Mouse (Mus musculus) activated CD4-positive, CD25-positive, alpha-beta regulatory T cell (primary cell): ENCODE results near the gene Camk1. TPM values are rescaled to one million over a fixed set of nuclear protein-coding genes. Genes with fewer than 3 reads are reported as not detected.

Experiments used
- polyA plus RNA-seq, 2 experiments: library from polyadenylated mRNA; unstranded; fragments of 100-300 nt; shearing (Covaris generic); gene quantifications; one replicate each; pipeline ENCODE4 v1.2.1; 2017

Gene Camk1
- polyA plus RNA-seq = 1 to 10 TPM; 2.5 to 3.8 TPM

GRCm38 (mm10) chr6:113343177-113344092 lies at the start of gene Camk1:
TSS of gene Camk1 (minus strand) at chr6:113343984.

GRCm38 (mm10) chr6:113388960-113389359 lies 45.2 kb upstream of the Camk1 start, which contains the start of gene Ttll3:
TSS of gene Ttll3 (plus strand) at chr6:113389260.

GRCm38 (mm10) chr6:113377496-113378385 lies 34.0 kb upstream of the Camk1 start, which contains the start of the genes Tada3 and Arpc4:
TSS of gene Tada3 (minus strand) at chr6:113377883.
TSS of gene Arpc4 (plus strand) at chr6:113378115.

GRCm38 (mm10) chr6:113326533-113327315 lies 17.1 kb downstream of the Camk1 start, which contains the start of gene Ogg1:
TSS of gene Ogg1 (plus strand) at chr6:113326972.

GRCm38 (mm10) chr6:113306986-113307349 lies 36.8 kb downstream of the Camk1 start, which contains the start of gene Brpf1:
TSS of gene Brpf1 (plus strand) at chr6:113307137.

Other genes with a start within 250 kb of the Camk1 start
- under 1 TPM; 0.41 to 0.58 TPM for gene Lhfpl4, start 148.6 kb downstream of the Camk1 start, polyA plus RNA-seq
- 10 to 100 TPM; 29.7 to 54.1 TPM for gene Mtmr14, start 106.1 kb downstream of the Camk1 start, polyA plus RNA-seq
- under 1 TPM; 0.11 to 0.31 TPM for gene Cpne9, start 61.7 kb downstream of the Camk1 start, polyA plus RNA-seq
- gene Brpf1, start 36.8 kb downstream of the Camk1 start, polyA plus RNA-seq = 10 to 100 TPM; 36.5 to 38.2 TPM
- 10 to 100 TPM; 11.2 to 12.0 TPM for gene Ogg1, start 17.0 kb downstream of the Camk1 start, polyA plus RNA-seq
- 10 to 100 TPM; 41.1 to 54.4 TPM for gene Tada3, start 33.9 kb upstream of the Camk1 start, polyA plus RNA-seq
- 100 to 1,000 TPM; 462 to 693 TPM for gene Arpc4, start 34.1 kb upstream of the Camk1 start, polyA plus RNA-seq
- 10 to 100 TPM in 1 of 2 experiments, 1 to 10 TPM in 1; 9.7 to 15.2 TPM for gene Ttll3, start 45.3 kb upstream of the Camk1 start, polyA plus RNA-seq
- 10 to 100 TPM; 14.5 to 22.2 TPM for gene Rpusd3, start 75.4 kb upstream of the Camk1 start, polyA plus RNA-seq
- under 1 TPM in 1 of 2 experiments, not detected in 1; 0.93 TPM for gene Cidec, start 91.8 kb upstream of the Camk1 start, polyA plus RNA-seq
- gene Jagn1, start 98.6 kb upstream of the Camk1 start, polyA plus RNA-seq = 10 to 100 TPM; 43.6 to 54.2 TPM
- gene Il17re, start 114.5 kb upstream of the Camk1 start, polyA plus RNA-seq = under 1 TPM; 0.21 to 0.69 TPM
- gene Il17rc, start 127.4 kb upstream of the Camk1 start, polyA plus RNA-seq = under 1 TPM; 0.36 to 0.42 TPM
- gene Creld1, start 139.3 kb upstream of the Camk1 start, polyA plus RNA-seq = 1 to 10 TPM; 5.9 to 8.9 TPM
- under 1 TPM; 0.31 to 0.48 TPM for gene Prrt3, start 157.9 kb upstream of the Camk1 start, polyA plus RNA-seq
- gene Emc3, start 187.7 kb upstream of the Camk1 start, polyA plus RNA-seq = 10 to 100 TPM; 92.2 to 98.0 TPM
- 1 to 10 TPM; 4.3 to 4.5 TPM for gene Fancd2, start 187.7 kb upstream of the Camk1 start, polyA plus RNA-seq